Mouse (Mus musculus) lung, embryonic 16.5 days (tissue): ENCODE data around the gene Slc7a15. TPM values are rescaled to one million over a fixed set of nuclear protein-coding genes. Genes with fewer than 3 reads are reported as not detected.

Experiments
- ATAC-seq: fragments of 200-750 bp; cut with Nextera tagmentation; 2 replicates; pipeline ENCODE4 v1.8.0; 2017; ENCODE audit warnings: low read depth, mild to moderate bottlenecking, moderate library complexity
- H3K27ac ChIP-seq: fragments of 300-500 bp; sonication (generic); 2 replicates; pipeline ENCODE4 v1.5.1; 2014; ENCODE audit warnings: mild to moderate bottlenecking, control low read depth, low read length
- H3K27me3 ChIP-seq: fragments of 300-500 bp; sonication (generic); 2 replicates; pipeline ENCODE4 v1.6.1; 2014; ENCODE audit warnings: low read depth, low read length, mixed read lengths; ENCODE audit not compliant: control insufficient read depth, insufficient read depth
- H3K36me3 ChIP-seq: fragments of 300-500 bp; sonication (generic); 2 replicates; pipeline ENCODE4 v1.6.1; 2014; ENCODE audit warnings: low read length; ENCODE audit not compliant: control insufficient read depth, insufficient read depth
- H3K4me1 ChIP-seq: fragments of 300-500 bp; sonication (generic); replicated peaks from 2 replicates; pipeline ENCODE4 v1.6.1; 2014; ENCODE audit warnings: low read length, mixed read lengths; ENCODE audit not compliant: control insufficient read depth, insufficient read depth
- H3K4me2 ChIP-seq: fragments of 300-500 bp; sonication (generic); 2 replicates; pipeline ENCODE4 v1.6.1; 2014; ENCODE audit warnings: low read depth, low read length, control low read depth
- H3K4me3 ChIP-seq: fragments of 300-500 bp; sonication (generic); 2 replicates; pipeline ENCODE4 v1.5.1; 2014; ENCODE audit warnings: mild to moderate bottlenecking, low read length, control low read depth
- H3K9ac ChIP-seq: fragments of 300-500 bp; sonication (generic); 2 replicates; pipeline ENCODE4 v1.6.1; 2014; ENCODE audit warnings: low read length, control low read depth
- H3K9me3 ChIP-seq: fragments of 300-500 bp; sonication (generic); 2 replicates; pipeline ENCODE4 v1.6.1; 2016; ENCODE audit warnings: low read length; ENCODE audit not compliant: control insufficient read depth
- WGBS: fragments of 180-500 bp; shearing (Covaris S2); extraction: QIAGEN DNeasy Blood & Tissue Kit; methylation state at CpG from one replicate; pipeline ENCODE4 v1.1.7; 2014; 5-methylcytosine and 5-hydroxymethylcytosine counted together
- polyA plus RNA-seq: library from polyadenylated mRNA; unstranded; fragments of >200 nt; fragmentation: Nextera tagmentation; extraction: Ambion mirVana; gene quantifications from 2 replicates; pipeline ENCODE4 v1.2.1, GENCODE M21; 2015

Slc7a15 gene
- polyA plus RNA-seq, 1 experiment from 2014 or later, result not detected

GRCm38 (mm10) chr12:8485247-8485646, 113.6 kb downstream of the Slc7a15 start:
- H3K4me3 ChIP-seq, result no peak overlapping the region
- WGBS, result 75% methylated on average over 7 of the region's 7 CpGs
- ATAC-seq, result no peak
- no peaks in the 10 kb centered on the region for H3K36me3 ChIP-seq
- H3K27ac ChIP-seq, result no peak overlapping the region
- no peak overlapping the region for H3K4me2 ChIP-seq
- H3K27me3 ChIP-seq, result no peaks in the 10 kb centered on the region
- H3K9me3 ChIP-seq, result no peaks in the 10 kb centered on the region
- peaks cover 23% of the 10 kb centered on the region for H3K4me1 ChIP-seq
- no peak overlapping the region for H3K9ac ChIP-seq

- WGBS, result 65% methylated on average over 2 of the region's 2 CpGs
- no peak for ATAC-seq
Observed at GRCm38 (mm10) chr12:8482169-8482568, 116.7 kb downstream of the Slc7a15 start.

More at GRCm38 (mm10) chr12:8482169-8482568, 116.7 kb downstream of the Slc7a15 start:
- no peak overlapping the region for H3K9ac ChIP-seq
- no peak overlapping the region for H3K4me3 ChIP-seq
- H3K36me3 ChIP-seq, result no peaks in the 10 kb centered on the region
- H3K4me1 ChIP-seq, result peaks cover 7% of the 10 kb centered on the region
- no peaks in the 10 kb centered on the region for H3K27me3 ChIP-seq
- no peak overlapping the region for H3K4me2 ChIP-seq
- H3K27ac ChIP-seq, result no peak overlapping the region
- H3K9me3 ChIP-seq, result no peaks in the 10 kb centered on the region

Other genes starting within 250 kb of the Slc7a15 start
- 47.8 and 49.2 TPM in 2 replicates for gene Rhob, start 99.1 kb downstream of the Slc7a15 start, polyA plus RNA-seq
- gene Pum2, start 75.1 kb upstream of the Slc7a15 start, polyA plus RNA-seq, result 42.0 and 42.1 TPM in 2 replicates
- gene Sdc1, start 172.3 kb upstream of the Slc7a15 start, polyA plus RNA-seq, result 166 and 170 TPM in 2 replicates